Mouse (Mus musculus) liver, embryonic 12.5 days (tissue): ENCODE data around the gene Rrp7a. TPM values are rescaled to one million over a fixed set of nuclear protein-coding genes. Genes with fewer than 3 reads are reported as not detected.

Experiments used
- ATAC-seq: fragments of 200-750 bp; cut with Nextera tagmentation; 2 replicates; pipeline ENCODE4 v1.8.0; 2017; ENCODE audit warnings: moderate number of reproducible peaks, mild to moderate bottlenecking, moderate library complexity
- H3K27ac ChIP-seq: fragments of 300-500 bp; sonication (generic); 2 replicates; pipeline ENCODE4 v1.5.1; 2016; ENCODE audit warnings: mild to moderate bottlenecking
- H3K27me3 ChIP-seq: fragments of 300-500 bp; sonication (generic); replicated peaks from 2 replicates; pipeline ENCODE4 v1.6.1; 2016; ENCODE audit warnings: mild to moderate bottlenecking, moderate library complexity
- H3K36me3 ChIP-seq: fragments of 300-500 bp; sonication (generic); 2 replicates; pipeline ENCODE4 v1.6.1; 2016; ENCODE audit warnings: mild to moderate bottlenecking, moderate library complexity
- H3K4me1 ChIP-seq: fragments of 300-500 bp; sonication (generic); 2 replicates; pipeline ENCODE4 v1.6.1; 2016
- H3K4me2 ChIP-seq: fragments of 300-500 bp; sonication (generic); 2 replicates; pipeline ENCODE4 v1.6.1; 2016; ENCODE audit warnings: mild to moderate bottlenecking, moderate library complexity
- H3K4me3 ChIP-seq: fragments of 300-500 bp; sonication (generic); 2 replicates; pipeline ENCODE4 v1.5.1; 2016; ENCODE audit warnings: mild to moderate bottlenecking, moderate library complexity
- H3K9ac ChIP-seq: fragments of 300-500 bp; sonication (generic); 2 replicates; pipeline ENCODE4 v1.6.1; 2016; ENCODE audit warnings: mild to moderate bottlenecking, moderate library complexity
- H3K9me3 ChIP-seq: fragments of 300-500 bp; sonication (generic); replicated peaks from 2 replicates; pipeline ENCODE4 v1.6.1; 2016; ENCODE audit warnings: mild to moderate bottlenecking, moderate library complexity
- WGBS: fragments of 180-500 bp; shearing (Covaris S2); methylation state at CpG from one replicate; pipeline ENCODE4 v1.1.7; 2016; ENCODE audit not compliant: insufficient replicate concordance; 5-methylcytosine and 5-hydroxymethylcytosine counted together
- polyA plus RNA-seq: library from polyadenylated mRNA; unstranded; fragments of >200 nt; fragmentation: Nextera tagmentation; extraction: Ambion mirVana; gene quantifications from 2 replicates; pipeline ENCODE4 v1.2.1, GENCODE M21; 2016

Gene Rrp7a
- polyA plus RNA-seq, 1 experiment from 2014 or later = 42.3 TPM

DNA sequence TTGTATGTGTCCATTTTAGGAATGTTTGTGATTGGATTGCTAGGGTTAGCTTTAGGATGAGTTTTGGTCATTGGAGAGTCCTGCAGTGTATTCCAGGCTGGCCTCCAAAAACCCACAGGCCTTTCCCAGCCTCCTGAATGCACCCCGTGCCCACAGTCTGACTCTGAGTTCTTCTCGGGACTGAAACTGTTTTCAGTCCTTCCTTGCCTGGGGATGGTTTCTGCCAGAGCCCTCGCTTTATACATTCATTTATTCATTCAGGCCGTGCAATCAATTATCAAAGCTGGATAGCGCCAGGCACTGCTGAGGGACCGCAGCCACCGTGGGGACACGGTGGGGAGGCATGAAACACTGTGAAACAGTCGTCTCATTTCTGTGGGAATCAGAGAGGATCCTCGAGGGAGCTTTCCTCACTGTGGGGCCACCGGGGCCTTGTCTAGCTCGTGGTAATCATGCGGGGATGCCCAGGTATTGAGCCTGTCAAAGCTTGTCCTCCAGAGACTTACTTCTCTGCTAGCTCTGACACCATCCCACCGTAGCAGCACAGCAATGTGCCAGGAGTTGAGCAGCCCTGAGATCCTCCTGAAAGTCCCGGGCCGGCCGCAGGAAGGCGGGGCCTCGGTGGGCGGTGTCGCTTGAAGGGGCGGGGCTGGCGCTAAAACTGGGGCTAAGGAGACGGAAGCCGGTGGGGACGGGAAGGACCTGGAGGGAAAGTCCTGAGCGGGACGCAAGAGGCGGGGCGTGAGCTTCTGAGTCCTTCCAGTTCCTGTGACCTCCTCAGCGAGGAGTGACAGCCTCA is 22.9 kb downstream of the Rrp7a start:
- WGBS = 5% methylated on average over 31 of the region's 31 CpGs

GRCm38 (mm10) chr15:83095950-83096349 is 26.7 kb downstream of the Rrp7a start:
- 25% methylated on average over 2 of the region's 2 CpGs for WGBS
- Histone ChIP-seq H3K36me3 (no peaks in the 10 kb centered on the region), H3K4me2 (no peak overlapping the region), H3K9me3 (no peaks in the 10 kb centered on the region), H3K4me1 (peaks cover 17% of the 10 kb centered on the region), H3K9ac (no peak overlapping the region), H3K4me3 (no peak overlapping the region), H3K27ac (no peak overlapping the region), H3K27me3 (peaks cover 28% of the 10 kb centered on the region)
- ATAC-seq = no peak

More for the DNA sequence above, 22.9 kb downstream of the Rrp7a start:
- Histone ChIP-seq H3K27me3 (peaks cover 20% of the 10 kb centered on the region), H3K9me3 (no peaks in the 10 kb centered on the region), H3K4me3 (peak overlapping the region; percentile 68), H3K4me1 (peaks cover 19% of the 10 kb centered on the region), H3K36me3 (no peaks in the 10 kb centered on the region), H3K27ac (peak overlapping the region; percentile 65; the same call in 1 of the 2 replicates), H3K9ac (peak overlapping the region; percentile 81), H3K4me2 (peak overlapping the region; percentile 94)
- ATAC-seq = peak; percentile 91

GRCm38 (mm10) chr15:83093687-83094086 is 28.9 kb downstream of the Rrp7a start:
- WGBS = 60% methylated on average over 2 of the region's 2 CpGs
- no peak overlapping the region for H3K4me3 ChIP-seq
- no peak overlapping the region for H3K9ac ChIP-seq
- no peaks in the 10 kb centered on the region for H3K9me3 ChIP-seq
- no peaks in the 10 kb centered on the region for H3K36me3 ChIP-seq
- peaks cover 7% of the 10 kb centered on the region for H3K4me1 ChIP-seq
- H3K4me2 ChIP-seq = no peak overlapping the region
- H3K27ac ChIP-seq = no peak overlapping the region
- ATAC-seq = no peak
- peaks cover 42% of the 10 kb centered on the region for H3K27me3 ChIP-seq

GRCm38 (mm10) chr15:83090874-83091273 is 31.7 kb downstream of the Rrp7a start:
- no peak overlapping the region for H3K27ac ChIP-seq
- no peak overlapping the region for H3K4me3 ChIP-seq
- no peak overlapping the region for H3K9ac ChIP-seq
- no peaks in the 10 kb centered on the region for H3K36me3 ChIP-seq
- peaks cover 36% of the 10 kb centered on the region for H3K4me1 ChIP-seq
- H3K9me3 ChIP-seq = no peaks in the 10 kb centered on the region
- WGBS = 34% methylated on average over 3 of the region's 3 CpGs
- peaks cover 37% of the 10 kb centered on the region for H3K27me3 ChIP-seq
- H3K4me2 ChIP-seq = no peak overlapping the region
- ATAC-seq = no peak

- Histone ChIP-seq H3K36me3 (no peaks in the 10 kb centered on the region), H3K9me3 (no peaks in the 10 kb centered on the region), H3K27ac (no peak within 1 kb of the TSS), H3K27me3 (peaks cover 41% of the 10 kb centered on the region), H3K9ac (peak within 1 kb of the TSS; percentile 10; the same call in 1 of the 2 replicates), H3K4me2 (peak within 1 kb of the TSS; percentile 52), H3K4me3 (peak within 1 kb of the TSS; percentile 9; the same call in 1 of the 2 replicates), H3K4me1 (peaks cover 36% of the 10 kb centered on the region)
- ATAC-seq = no peak
- WGBS = 29% methylated on average over 7 of the region's 7 CpGs
These were observed 33.3 kb downstream of the Rrp7a start, which contains the start of gene Serhl for GRCm38 (mm10) chr15:83089429-83089605. Gene Serhl, plus strand, starts transcription at chr15:83089506.

DNA sequence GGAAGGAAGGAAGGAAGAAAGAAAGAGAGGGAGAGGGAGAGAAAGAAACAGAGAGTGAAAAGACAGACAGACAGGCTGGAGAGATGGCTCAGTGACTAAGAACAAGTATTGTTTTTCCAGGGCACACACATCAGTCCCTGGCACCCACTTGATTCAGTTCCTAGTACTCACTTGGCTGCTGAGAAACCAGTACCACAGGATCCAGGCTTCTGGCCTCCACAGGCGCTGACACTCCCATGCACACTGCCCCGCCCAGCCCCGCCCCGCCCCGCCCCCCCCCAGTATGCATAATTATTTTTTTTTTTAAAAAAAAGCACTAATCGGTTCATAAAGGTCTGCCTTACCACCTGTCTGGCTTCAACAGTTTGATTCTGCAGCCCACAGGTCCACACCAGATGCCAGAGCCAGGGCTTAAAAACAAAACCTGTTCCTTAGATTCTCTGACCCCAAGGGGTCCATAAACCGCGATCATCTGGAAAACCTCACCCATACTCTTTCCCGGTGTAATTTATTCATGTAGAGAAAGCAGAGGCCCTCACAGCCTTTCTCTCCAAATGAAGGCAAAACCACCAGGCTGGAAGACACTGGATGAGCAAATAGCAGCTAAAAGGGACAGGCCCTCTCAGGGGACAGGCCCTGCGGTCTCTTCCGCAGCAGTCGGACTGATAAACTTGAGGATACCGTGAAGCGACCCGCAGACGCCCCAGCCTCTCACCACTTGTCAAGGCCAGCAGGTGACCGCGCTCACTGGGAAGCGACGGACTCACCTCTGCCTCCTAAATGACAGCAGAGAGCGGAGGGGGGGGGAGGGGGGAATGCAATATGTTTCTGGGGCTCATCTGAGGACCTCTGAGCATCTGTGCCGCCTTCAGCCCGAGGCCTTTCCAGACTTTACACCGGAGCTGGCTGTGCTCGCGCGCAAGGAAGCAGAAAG is 33.8 kb downstream of the Rrp7a start:
- peak overlapping the region; percentile 10; the same call in 1 of the 2 replicates for H3K9ac ChIP-seq
- H3K36me3 ChIP-seq = no peaks in the 10 kb centered on the region
- H3K4me1 ChIP-seq = peaks cover 36% of the 10 kb centered on the region
- H3K4me3 ChIP-seq = peak overlapping the region; percentile 9; the same call in 1 of the 2 replicates
- ATAC-seq = no peak
- no peaks in the 10 kb centered on the region for H3K9me3 ChIP-seq
- 9% methylated on average over 27 of the region's 27 CpGs for WGBS
- peak overlapping the region; percentile 52 for H3K4me2 ChIP-seq
- peaks cover 46% of the 10 kb centered on the region for H3K27me3 ChIP-seq
- no peak overlapping the region for H3K27ac ChIP-seq

DNA sequence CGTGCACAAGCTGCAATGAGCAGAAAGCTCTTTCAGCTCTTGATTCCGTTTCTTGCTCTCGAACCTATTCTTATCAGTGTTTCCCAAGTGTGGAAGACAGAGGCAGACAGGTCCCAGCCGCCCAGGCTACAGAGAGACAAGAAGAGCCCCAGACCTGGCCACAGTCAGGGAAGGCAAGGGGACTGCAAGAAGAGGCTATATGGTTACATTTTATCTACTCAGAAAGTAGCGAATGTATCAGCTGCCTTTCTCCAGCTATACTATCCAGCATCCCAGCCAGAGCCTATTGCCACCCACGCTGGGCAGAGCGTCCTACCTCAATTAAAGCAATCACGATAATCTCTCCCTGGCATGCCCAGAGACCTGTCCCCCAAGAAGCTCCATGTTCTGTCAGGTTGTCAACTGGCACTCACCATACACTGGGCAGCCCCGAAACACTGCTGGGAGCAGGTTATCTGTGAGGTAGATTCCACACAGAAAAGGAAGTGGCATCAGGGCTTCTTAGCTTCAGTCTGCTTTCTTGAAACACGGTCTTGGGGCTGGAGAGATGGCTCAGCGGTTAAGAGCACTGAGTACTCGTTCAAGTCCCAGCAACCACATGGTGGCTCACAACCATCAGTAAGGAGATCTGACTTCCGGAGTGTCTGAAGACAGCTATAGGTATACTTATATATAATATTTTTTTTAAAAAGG is 35.8 kb downstream of the Rrp7a start:
- no peak for ATAC-seq
- peaks cover 58% of the 10 kb centered on the region for H3K27me3 ChIP-seq
- WGBS = 44% methylated on average over 13 of the region's 13 CpGs

DNA sequence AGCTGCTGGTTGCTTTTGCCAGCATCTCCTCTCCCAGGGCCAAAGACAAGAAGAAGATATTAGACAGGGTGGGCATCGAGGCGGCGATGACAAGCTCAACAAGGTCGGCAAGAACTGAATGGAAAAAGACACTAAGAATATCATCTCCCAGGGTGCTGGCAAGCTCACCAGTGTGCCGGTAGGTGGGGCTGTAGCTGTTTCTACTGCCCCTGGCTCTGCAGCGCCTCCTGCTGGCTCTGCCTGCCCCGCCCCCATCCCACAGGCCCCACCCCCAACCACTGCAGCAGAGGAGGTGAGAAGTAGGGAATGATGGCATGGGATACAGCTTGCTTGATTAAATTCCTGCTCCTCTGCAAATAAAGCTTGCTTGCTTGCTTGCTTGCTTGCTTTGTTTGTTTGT is 36.7 kb downstream of the Rrp7a start:
- no peak overlapping the region for H3K9ac ChIP-seq
- no peaks in the 10 kb centered on the region for H3K36me3 ChIP-seq
- H3K4me3 ChIP-seq = no peak overlapping the region
- H3K4me2 ChIP-seq = no peak overlapping the region
- H3K9me3 ChIP-seq = no peaks in the 10 kb centered on the region
- WGBS = 26% methylated on average over 7 of the region's 7 CpGs
- H3K4me1 ChIP-seq = peaks cover 36% of the 10 kb centered on the region
- H3K27me3 ChIP-seq = peaks cover 59% of the 10 kb centered on the region
- no peak overlapping the region for H3K27ac ChIP-seq
- no peak for ATAC-seq

More for the DNA sequence above, 35.8 kb downstream of the Rrp7a start:
- Histone ChIP-seq H3K27ac (no peak overlapping the region), H3K9ac (no peak overlapping the region), H3K9me3 (no peaks in the 10 kb centered on the region), H3K4me2 (no peak overlapping the region), H3K36me3 (no peaks in the 10 kb centered on the region), H3K4me1 (peaks cover 36% of the 10 kb centered on the region), H3K4me3 (no peak overlapping the region)

DNA sequence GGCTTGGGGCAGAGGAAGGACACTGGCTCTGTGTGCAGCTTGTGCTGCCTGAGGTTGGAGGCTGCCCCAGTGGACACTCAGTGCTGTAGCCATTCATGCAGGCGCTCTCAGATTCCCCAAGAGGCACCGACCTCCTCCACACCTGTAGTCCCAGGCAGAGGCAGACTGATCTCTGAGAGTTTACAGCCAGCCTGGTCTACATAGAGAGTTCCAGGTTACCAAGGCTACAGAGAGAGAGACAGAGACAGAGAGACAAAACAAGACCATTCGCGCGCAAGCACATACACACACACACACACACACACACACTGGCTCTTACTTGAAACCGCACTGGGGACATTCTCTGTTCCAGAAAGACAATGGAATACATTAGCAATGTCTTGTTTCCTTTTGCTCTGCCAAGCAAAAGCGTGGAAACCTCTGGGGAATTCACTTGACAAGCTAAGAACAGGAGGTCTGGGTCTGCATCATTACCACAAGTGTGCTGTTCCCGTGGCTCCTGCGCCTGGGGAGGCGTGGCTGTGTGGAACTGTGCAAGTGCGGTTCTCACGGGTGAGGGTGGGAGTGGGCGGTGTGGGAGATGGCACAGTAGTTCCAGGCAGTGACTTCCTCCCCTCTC is 38.5 kb downstream of the Rrp7a start:
- H3K9ac ChIP-seq = no peak overlapping the region
- no peaks in the 10 kb centered on the region for H3K36me3 ChIP-seq
- H3K27ac ChIP-seq = no peak overlapping the region
- no peak overlapping the region for H3K4me3 ChIP-seq
- WGBS = 61% methylated on average over 13 of the region's 13 CpGs
- H3K4me1 ChIP-seq = peaks cover 33% of the 10 kb centered on the region
- no peaks in the 10 kb centered on the region for H3K9me3 ChIP-seq
- peaks cover 43% of the 10 kb centered on the region for H3K27me3 ChIP-seq
- no peak for ATAC-seq
- H3K4me2 ChIP-seq = no peak overlapping the region

DNA sequence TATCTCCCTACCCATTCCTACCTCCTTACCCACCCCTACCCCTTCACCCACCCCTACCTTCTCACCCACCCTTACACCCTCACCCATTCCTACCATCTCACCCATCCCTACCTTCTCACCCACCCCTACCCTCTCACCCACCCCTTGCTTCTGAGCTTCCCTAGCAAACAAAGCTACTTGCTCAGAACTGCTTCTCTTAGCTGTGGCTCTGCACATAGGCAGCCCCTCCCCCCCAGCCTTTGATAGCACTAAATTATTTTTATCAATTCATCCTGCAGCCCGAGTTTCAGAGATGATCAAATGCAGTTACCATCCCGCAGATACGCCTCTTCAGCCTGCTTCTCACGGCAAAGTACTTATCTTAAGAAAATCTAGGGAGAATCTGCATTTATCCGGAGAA is 39.1 kb downstream of the Rrp7a start:
- no peak overlapping the region for H3K27ac ChIP-seq
- H3K4me3 ChIP-seq = no peak overlapping the region
- H3K9ac ChIP-seq = no peak overlapping the region
- H3K27me3 ChIP-seq = peaks cover 38% of the 10 kb centered on the region; the same call in 1 of the 2 replicates
- H3K4me2 ChIP-seq = no peak overlapping the region
- H3K4me1 ChIP-seq = peaks cover 27% of the 10 kb centered on the region
- H3K9me3 ChIP-seq = no peaks in the 10 kb centered on the region
- ATAC-seq = no peak
- no peaks in the 10 kb centered on the region for H3K36me3 ChIP-seq
- whole genome bisulfite sequencing = 65% methylated on average over 5 of the region's 5 CpGs
